Mouse (Mus musculus) heart, adult 2 months (tissue): ENCODE results near the gene Oard1. TPM values are rescaled to one million over a fixed set of nuclear protein-coding genes. Genes with fewer than 3 reads are reported as not detected.
A peak's percentile ranks its signal among the peaks of the same experiment; 100 is the strongest.

Experiments
- DNase-seq, 2 experiments: peaks; one replicate each; pipeline ENCODE4 v3.0.0; 2021
- H3K27ac ChIP-seq: fragments of 200-600 bp; 2 replicates; pipeline ENCODE4 v1.8.1; 2022
- H3K27me3 ChIP-seq: fragments of 200-500 bp; 2 replicates; pipeline ENCODE4 v1.6.1; 2012; ENCODE audit warnings: mild to moderate bottlenecking, low read length, inconsistent platforms, mixed read lengths; ENCODE audit not compliant: control insufficient read depth, insufficient read depth
- H3K36me3 ChIP-seq: fragments of 200-500 bp; 2 replicates; pipeline ENCODE4 v1.6.1; 2012; ENCODE audit warnings: low read length, inconsistent platforms; ENCODE audit not compliant: control insufficient read depth, insufficient read depth
- H3K4me1 ChIP-seq: fragments of 200-500 bp; 2 replicates; pipeline ENCODE4 v1.6.1; 2011; ENCODE audit warnings: low read length; ENCODE audit not compliant: control insufficient read depth, insufficient read depth
- H3K4me3 ChIP-seq: fragments of 200-600 bp; 2 replicates; pipeline ENCODE4 v1.8.1; 2022
- H3K79me2 ChIP-seq: fragments of 200-500 bp; replicated peaks from 2 replicates; pipeline ENCODE4 v1.6.1; 2012; ENCODE audit warnings: mild to moderate bottlenecking, inconsistent platforms, low read length, moderate library complexity, mixed read lengths; ENCODE audit not compliant: control insufficient read depth, insufficient read depth
- H3K9ac ChIP-seq: fragments of 200-500 bp; 2 replicates; pipeline ENCODE4 v1.6.1; 2012; ENCODE audit warnings: low read depth, mild to moderate bottlenecking, control low read depth, inconsistent platforms, low read length, mixed read lengths
- CTCF ChIP-seq: fragments of 200-600 bp; IDR thresholded peaks from 2 replicates; pipeline ENCODE4 v1.8.1; 2022; ENCODE audit warnings: antibody characterized with exemption, mild to moderate bottlenecking, moderate library complexity
- EP300 ChIP-seq: fragments of 200-500 bp; IDR thresholded peaks from 2 replicates; pipeline ENCODE4 v1.6.1; 2011; ENCODE audit warnings: low read depth, low read length, control low read depth; ENCODE audit not compliant: insufficient read depth
- POLR2A ChIP-seq: fragments of 200-500 bp; IDR thresholded peaks from 2 replicates; pipeline ENCODE4 v1.6.1; 2011; ENCODE audit warnings: mild to moderate bottlenecking, low read depth, low read length, control low read depth; ENCODE audit not compliant: insufficient read depth
- WGBS: fragments of 180-500 bp; shearing (Covaris S2); methylation state at CpG from one replicate; pipeline ENCODE4 v1.1.7; 2018; 5-methylcytosine and 5-hydroxymethylcytosine counted together
- intact Hi-C: fragments of 180-260 bp; cut with DNase I; formaldehyde crosslinking; loops from one replicate; pipeline ENCODE4 v1.15.1; 2025
- polyA plus RNA-seq: library from polyadenylated mRNA; depleted of rRNA; stranded (reverse); fragments of >200 nt; gene quantifications from 2 replicates; pipeline ENCODE4 v1.2.3, GENCODE M21; 2012
- total RNA-seq, 2 experiments: library from RNA; stranded (reverse); gene quantifications; 2 replicates each; pipeline ENCODE4 v1.2.3; 2021

The Oard1 gene
- total and polyA plus RNA-seq, 3 experiments, result 8.6 to 21.6 (median 15.5) TPM

- no peaks in the 10 kb centered on the region; the same call in 1 of the 2 replicates for H3K79me2 ChIP-seq
- H3K36me3 ChIP-seq, result peaks cover 11% of the 10 kb centered on the region
- peak; percentile 44; the same call in 1 of the 2 replicates for TF ChIP-seq EP300
- no peak for TF ChIP-seq CTCF
- peak in 1 of 2 experiments; percentile 65 for DNase-seq
- peak overlapping the region; percentile 83 for H3K27ac ChIP-seq
- intact Hi-C loops, result loop anchor here (2.0 kb wide), 1 partner anchor 16 kb away; the partner anchor contains the start of gene Oard1
- H3K9ac ChIP-seq, result no peak overlapping the region
- no peaks in the 10 kb centered on the region for H3K27me3 ChIP-seq
- no peak overlapping the region; the same call in 1 of the 2 replicates for H3K4me3 ChIP-seq
- 39% methylated on average over 13 of the region's 13 CpGs for WGBS
- peaks cover 24% of the 10 kb centered on the region for H3K4me1 ChIP-seq
Measured at GRCm38 (mm10) chr17:48426991-48427750, 17.4 kb downstream of the Oard1 start.

DNA sequence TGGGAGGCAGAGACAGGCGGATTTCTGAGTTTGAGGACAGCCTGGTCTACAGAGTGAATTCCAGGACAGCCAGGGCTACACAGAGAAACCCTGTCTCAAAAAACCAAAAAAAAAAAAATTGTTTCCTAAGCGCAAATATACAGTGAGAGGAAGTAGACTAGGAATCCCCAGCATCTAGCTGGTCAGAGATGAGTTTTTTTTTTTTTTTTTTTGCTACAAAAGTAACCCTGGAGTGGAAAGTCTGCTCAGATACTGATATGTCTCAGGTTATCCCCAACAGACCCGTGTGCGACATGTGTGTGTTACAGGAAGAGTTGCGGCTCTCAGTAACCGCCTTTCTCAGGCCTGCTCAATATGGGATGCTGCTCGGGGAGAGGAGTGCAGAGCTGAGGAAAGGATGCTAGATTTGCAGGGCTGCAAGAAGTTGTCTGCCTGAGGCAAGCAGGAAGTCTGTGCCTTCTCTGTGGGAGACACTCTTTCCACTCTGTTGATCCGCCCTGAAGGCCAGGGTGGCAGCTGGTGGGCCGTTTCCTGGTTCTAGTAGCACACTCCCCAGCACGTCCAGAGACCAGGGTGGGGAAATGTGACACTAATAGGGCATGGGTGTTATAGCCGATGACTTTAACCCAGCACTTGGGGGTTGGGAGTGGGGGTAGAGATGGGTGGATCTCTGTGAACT, 18.2 kb downstream of the Oard1 start:
- Histone ChIP-seq H3K27me3 (no peaks in the 10 kb centered on the region), H3K36me3 (peaks cover 11% of the 10 kb centered on the region), H3K4me1 (peaks cover 24% of the 10 kb centered on the region), H3K27ac (peak overlapping the region; percentile 15), H3K4me3 (no peak overlapping the region), H3K79me2 (no peaks in the 10 kb centered on the region; the same call in 1 of the 2 replicates), H3K9ac (0 out of 2 replicates have a peak overlapping the region, but pooled peaks have one; percentile 5)
- 42% methylated on average over 11 of the region's 11 CpGs for WGBS
- TF ChIP-seq EP300, result no peak
- no peak for TF ChIP-seq CTCF
- DNase-seq, result peak in 1 of 2 experiments; percentile 40
- intact Hi-C loops, result loop anchor here (2.0 kb wide), 1 partner anchor 17 kb away; the partner anchor contains the start of gene Oard1

GRCm38 (mm10) chr17:48430394-48430793, 20.6 kb downstream of the Oard1 start:
- Histone ChIP-seq H3K27ac (peak overlapping the region; percentile 66), H3K9ac (0 out of 2 replicates have a peak overlapping the region, but pooled peaks have one; percentile 3)
- intact Hi-C loops, result no loop called here

GRCm38 (mm10) chr17:48431054-48431453, 21.2 kb downstream of the Oard1 start:
- H3K36me3 ChIP-seq, result peaks cover 8% of the 10 kb centered on the region
- H3K4me3 ChIP-seq, result peak overlapping the region; percentile 28
- no peak for DNase-seq
- intact Hi-C loops, result no loop called here
- peak overlapping the region; percentile 85 for H3K27ac ChIP-seq
- H3K79me2 ChIP-seq, result no peaks in the 10 kb centered on the region
- peak overlapping the region; percentile 61; the same call in 1 of the 2 replicates for H3K9ac ChIP-seq
- no peak for TF ChIP-seq CTCF
- no peak for TF ChIP-seq POLR2A
- no peak for TF ChIP-seq EP300
- no peaks in the 10 kb centered on the region for H3K27me3 ChIP-seq
- H3K4me1 ChIP-seq, result peaks cover 17% of the 10 kb centered on the region
- 49% methylated on average over 5 of the region's 5 CpGs for WGBS

More at GRCm38 (mm10) chr17:48430394-48430793, 20.6 kb downstream of the Oard1 start:
- Histone ChIP-seq H3K79me2 (no peaks in the 10 kb centered on the region), H3K27me3 (no peaks in the 10 kb centered on the region), H3K4me3 (peak overlapping the region; percentile 9; the same call in 1 of the 2 replicates), H3K36me3 (peaks cover 8% of the 10 kb centered on the region), H3K4me1 (peaks cover 19% of the 10 kb centered on the region)
- TF ChIP-seq EP300 (peak; percentile 77; the same call in 1 of the 2 replicates), CTCF (no peak), POLR2A (peak; percentile 63; the same call in 1 of the 2 replicates)
- peak in 1 of 2 experiments; percentile 64 for DNase-seq
- WGBS, result 13% methylated on average over 5 of the region's 5 CpGs

DNA sequence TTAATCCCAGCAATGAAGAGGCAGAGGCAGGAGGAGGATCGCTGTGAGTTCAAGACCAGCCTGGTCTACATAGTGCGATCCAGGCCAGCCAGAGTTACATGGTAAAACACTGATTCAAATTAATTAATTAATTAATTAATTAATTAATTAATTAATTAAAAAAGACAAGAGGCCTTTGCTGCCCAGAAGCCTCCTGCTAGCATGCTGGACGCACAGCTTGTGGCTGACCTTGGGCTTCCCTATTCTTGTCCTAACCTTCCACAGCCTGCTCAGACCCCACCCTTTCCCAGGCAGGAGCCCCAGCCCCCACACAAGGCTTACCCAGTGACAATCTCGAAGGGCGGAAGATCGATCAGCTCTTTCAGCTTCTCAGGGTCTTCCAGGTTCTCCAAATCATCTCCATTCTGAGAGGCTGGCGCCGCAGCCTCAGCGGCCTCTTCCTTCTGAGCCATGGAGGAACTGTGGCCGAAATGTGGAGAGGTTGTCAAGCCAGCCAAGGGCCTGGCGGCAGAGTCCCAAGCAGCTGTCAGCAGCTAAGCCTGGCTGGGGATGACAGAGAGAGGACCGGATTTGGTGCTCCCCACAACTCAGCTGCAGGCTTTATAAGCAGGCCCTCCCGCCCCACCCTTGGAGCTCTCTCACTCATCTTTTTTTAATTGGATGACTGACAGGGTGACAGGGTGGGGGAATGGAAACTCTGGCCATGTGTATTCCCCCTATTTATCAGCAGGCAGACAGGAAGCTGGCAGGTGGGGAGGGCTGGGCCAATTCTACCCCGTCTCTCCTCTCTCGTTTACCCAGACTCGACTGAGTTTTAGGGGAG, 22.6 kb downstream of the Oard1 start, which contains the start of gene Apobec2:
TSS of gene Apobec2 (minus strand) at position 773 of the 823 bp plus-strand sequence.
- H3K79me2 ChIP-seq, result no peaks in the 10 kb centered on the region
- DNase-seq, result peak; percentile 76 to 79
- H3K27me3 ChIP-seq, result no peaks in the 10 kb centered on the region
- intact Hi-C loops, result no loop called here
- WGBS, result 43% methylated on average over 16 of the region's 16 CpGs
- peaks cover 6% of the 10 kb centered on the region for H3K36me3 ChIP-seq
- H3K4me1 ChIP-seq, result peaks cover 13% of the 10 kb centered on the region
- H3K27ac ChIP-seq, result peak within 1 kb of the TSS; percentile 85
- TF ChIP-seq CTCF (no peak), EP300 (peak; percentile 62; the same call in 1 of the 2 replicates), POLR2A (peak; percentile 73)
- H3K9ac ChIP-seq, result peak within 1 kb of the TSS; percentile 78
- H3K4me3 ChIP-seq, result peak within 1 kb of the TSS; percentile 28
